8 mouse cellular contexts compared by ENCODE assay signal in the genomic region with DNA sequence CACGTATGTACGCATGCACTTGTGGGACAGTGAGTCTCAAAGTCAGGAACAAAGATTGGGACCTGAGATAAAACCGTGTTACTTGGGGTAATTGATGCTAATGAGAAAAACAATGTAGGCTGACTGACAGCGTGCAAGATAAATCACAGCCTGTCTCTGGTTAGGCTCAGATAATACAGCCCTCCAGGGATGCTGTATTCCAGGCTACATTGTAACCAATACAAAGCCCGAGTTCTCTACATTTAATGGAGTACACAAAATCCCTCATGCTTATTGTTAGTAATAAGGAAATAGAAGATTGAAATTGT. TPM values are rescaled to one million over a fixed set of nuclear protein-coding genes. Genes with fewer than 3 reads are reported as not detected.
DNase-seq lines count a peak whose midpoint lies in the region; ATAC-seq and TF ChIP-seq lines count a peak whose summit lies in the region.

No protein-coding gene starts in this region.

- 27% methylated on average over 5 of the region's 5 CpGs for WGBS in embryonic facial prominence, embryonic 15.5 days
- WGBS in intestine, postnatal 0 days: 16% methylated on average over 5 of the region's 5 CpGs
- 27% methylated on average over 5 of the region's 5 CpGs for WGBS in neural tube, embryonic 14.5 days

- H3K36me3 ChIP-seq in embryonic facial prominence, embryonic 15.5 days: no peaks in the 10 kb centered on the region
- no peaks in the 10 kb centered on the region for H3K36me3 ChIP-seq in intestine, postnatal 0 days (ENCODE audit: control insufficient read depth, insufficient read depth)
- no peaks in the 10 kb centered on the region for H3K36me3 ChIP-seq in neural tube, embryonic 14.5 days (ENCODE audit: control insufficient read depth, insufficient read depth, low read length)

- ATAC-seq in embryonic facial prominence, embryonic 15.5 days (ENCODE audit: insufficient number of reproducible peaks, low FRiP score, low TSS enrichment, low read depth): no peak
- no peak for ATAC-seq in intestine, postnatal 0 days
- no peak for ATAC-seq in neural tube, embryonic 14.5 days (ENCODE audit: low read depth)

- intact Hi-C loops in left cerebral cortex, adult 2 months (cut with DNase I): loop anchor here (1.0 to 5.0 kb wide), 4 partner anchors 61 to 100 kb away; no protein-coding TSS in a partner anchor
- intact Hi-C loops in left cerebral cortex, postnatal 4 days (cut with DNase I): no loop called here

- peak overlapping the region; percentile 9; the same call in 1 of the 2 replicates for H3K27ac ChIP-seq in left cerebral cortex, adult 2 months
- no peak overlapping the region for H3K27ac ChIP-seq in embryonic facial prominence, embryonic 15.5 days (replicated peaks)
- no peak overlapping the region for H3K27ac ChIP-seq in intestine, postnatal 0 days (ENCODE audit: low read depth, low read length)
- H3K27ac ChIP-seq in neural tube, embryonic 14.5 days (ENCODE audit: low read depth, low read length): no peak overlapping the region

- TF ChIP-seq CTCF in left cerebral cortex, adult 2 months (IDR thresholded peaks at IDR 0.05): no peak
- TF ChIP-seq CTCF in intestine, postnatal 0 days (IDR thresholded peaks at IDR 0.05; ENCODE audit: low read depth): no peak

- H3K27me3 ChIP-seq in embryonic facial prominence, embryonic 15.5 days: no peaks in the 10 kb centered on the region
- no peaks in the 10 kb centered on the region for H3K27me3 ChIP-seq in intestine, postnatal 0 days (replicated peaks; ENCODE audit: control insufficient read depth, insufficient read depth, low read length)
- H3K27me3 ChIP-seq in neural tube, embryonic 14.5 days (ENCODE audit: control insufficient read depth, insufficient read depth, low read length): no peaks in the 10 kb centered on the region

- peak overlapping the region; percentile 76 for H3K4me3 ChIP-seq in left cerebral cortex, adult 2 months
- peak overlapping the region; percentile 86 for H3K4me3 ChIP-seq in embryonic facial prominence, embryonic 15.5 days (replicated peaks)
- peak overlapping the region; percentile 92 for H3K4me3 ChIP-seq in intestine, postnatal 0 days (ENCODE audit: low read depth, low read length)
- H3K4me3 ChIP-seq in neural tube, embryonic 14.5 days (ENCODE audit: low read depth, low read length): peak overlapping the region; percentile 77

- H3K4me1 ChIP-seq in embryonic facial prominence, embryonic 15.5 days: peaks cover 31% of the 10 kb centered on the region
- peaks cover 7% of the 10 kb centered on the region for H3K4me1 ChIP-seq in intestine, postnatal 0 days (replicated peaks; ENCODE audit: control insufficient read depth, insufficient read depth, low read length)
- H3K4me1 ChIP-seq in neural tube, embryonic 14.5 days (ENCODE audit: control insufficient read depth, insufficient read depth, low read length): peaks cover 7% of the 10 kb centered on the region; the same call in 1 of the 2 replicates

- peak overlapping the region; percentile 91 for H3K9ac ChIP-seq in embryonic facial prominence, embryonic 15.5 days
- H3K9ac ChIP-seq in intestine, postnatal 0 days (ENCODE audit: low read depth, low read length): peak overlapping the region; percentile 96
- no peak overlapping the region for H3K9ac ChIP-seq in neural tube, embryonic 14.5 days (replicated peaks; ENCODE audit: low read depth, low read length)

- DNase-seq in left cerebral cortex, adult 2 months (ENCODE audit: extremely low spot score in 1 of 2, low spot score in 2 of 2): no peak
- DNase-seq in left cerebral cortex, postnatal 4 days: no peak
- DNase-seq in right cerebral cortex, postnatal 10 days (ENCODE audit: low spot score in 2 of 2): no peak
- no peak for DNase-seq in gastrocnemius, adult 8-10 months (ENCODE audit: low spot score in 2 of 2)
- DNase-seq in yolk sac, embryonic 10.5 days (ENCODE audit: low spot score): no peak

- no peaks in the 10 kb centered on the region for H3K9me3 ChIP-seq in embryonic facial prominence, embryonic 15.5 days (replicated peaks)
- no peaks in the 10 kb centered on the region for H3K9me3 ChIP-seq in intestine, postnatal 0 days (ENCODE audit: control insufficient read depth)
- no peaks in the 10 kb centered on the region for H3K9me3 ChIP-seq in neural tube, embryonic 14.5 days (ENCODE audit: control insufficient read depth, low read length)

- H3K4me2 ChIP-seq in embryonic facial prominence, embryonic 15.5 days (replicated peaks): peak overlapping the region; percentile 75
- peak overlapping the region; percentile 86 for H3K4me2 ChIP-seq in intestine, postnatal 0 days (replicated peaks; ENCODE audit: low read depth)
- peak overlapping the region; percentile 77 for H3K4me2 ChIP-seq in neural tube, embryonic 14.5 days (ENCODE audit: low read depth, low read length)

RNA-seq across cellular contexts. Expression of a gene that starts 1.2 kb away (rescaled TPM):
- total RNA-seq in left cerebral cortex, adult 2 months (2021): 100 to 1,000 TPM; 188 to 193 TPM
- total RNA-seq in left cerebral cortex, postnatal 4 days (2021): 10 to 100 TPM; 62.9 to 63.5 TPM
- 23.0 and 26.2 TPM in 2 replicates for polyA plus RNA-seq in embryonic facial prominence, embryonic 15.5 days (2015; fragmentation: Nextera tagmentation; extraction: Ambion mirVana)
- polyA plus RNA-seq in intestine, postnatal 0 days (2015; fragmentation: Nextera tagmentation; extraction: Ambion mirVana): 14.2 and 14.6 TPM in 2 replicates
- 12.2 and 13.5 TPM in 2 replicates for polyA plus RNA-seq in neural tube, embryonic 14.5 days (2014; fragmentation: Nextera tagmentation; extraction: Ambion mirVana)
- 10 to 100 TPM; 24.7 to 25.9 (median 25.6) TPM for total RNA-seq in gastrocnemius, adult 8-10 months (2022)
